Mouse (Mus musculus) regulatory T cell (primary cell): Measurements from ENCODE around the gene Pstk.
"Not testable (repeated sequence)": the region's sequence is repeated elsewhere in the genome, so short reads cannot be mapped to it uniquely, and the experiment has no call there.

Experiments
- in situ Hi-C: fragments of 300-600 bp; cut with MboI, MseI; formaldehyde crosslinking; loops from one replicate; pipeline ENCODE4 v1.15.1; 2025; ENCODE audit warnings: high pct_unique_total_duplicates

The Pstk gene

DNA sequence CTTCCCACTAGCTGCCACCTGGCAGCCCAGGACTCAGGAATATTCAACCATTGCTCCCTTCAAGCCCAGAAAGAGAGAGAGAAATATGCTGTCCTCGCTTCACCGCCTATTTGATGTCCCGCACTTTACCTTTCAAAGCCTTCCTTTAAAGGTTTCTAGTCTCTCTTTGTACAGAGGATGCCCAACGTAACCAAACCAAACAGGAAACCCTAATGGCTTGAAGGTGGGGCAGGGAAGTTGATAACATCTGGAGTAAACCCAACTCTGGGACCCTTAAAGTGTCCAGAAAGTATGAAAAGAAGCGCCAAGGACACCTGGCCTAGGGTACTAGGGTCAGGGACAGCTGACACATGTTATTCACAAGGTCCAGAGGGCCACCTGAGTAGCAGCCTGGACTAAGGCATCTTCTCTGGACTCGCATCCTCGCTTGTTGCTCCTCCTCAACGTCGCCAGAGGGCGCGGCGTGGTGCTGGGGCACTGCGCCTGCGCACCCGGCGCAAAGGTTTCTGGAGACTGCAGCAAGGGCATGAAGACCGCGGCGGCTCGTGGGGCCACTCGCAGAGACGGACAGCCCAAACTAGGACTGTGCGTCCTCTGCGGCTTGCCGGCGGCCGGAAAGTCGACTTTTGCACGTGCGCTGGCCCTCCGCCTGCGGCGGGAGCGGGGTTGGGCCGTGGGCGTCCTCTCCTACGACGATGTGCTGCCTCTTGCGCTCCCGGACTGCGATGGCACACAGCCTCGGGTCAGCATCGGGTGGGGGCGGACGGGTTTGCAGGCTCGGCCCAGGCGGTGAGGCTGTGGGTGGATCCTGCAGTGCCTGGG lies at the start of gene Pstk:
TSS of gene Pstk (plus strand) at position 494 of the 822 bp plus-strand sequence.
- in situ Hi-C loops = loop anchor here (5.0 to 25.0 kb wide), 2 partner anchors 36 to 834 kb away; no protein-coding TSS in a partner anchor

DNA sequence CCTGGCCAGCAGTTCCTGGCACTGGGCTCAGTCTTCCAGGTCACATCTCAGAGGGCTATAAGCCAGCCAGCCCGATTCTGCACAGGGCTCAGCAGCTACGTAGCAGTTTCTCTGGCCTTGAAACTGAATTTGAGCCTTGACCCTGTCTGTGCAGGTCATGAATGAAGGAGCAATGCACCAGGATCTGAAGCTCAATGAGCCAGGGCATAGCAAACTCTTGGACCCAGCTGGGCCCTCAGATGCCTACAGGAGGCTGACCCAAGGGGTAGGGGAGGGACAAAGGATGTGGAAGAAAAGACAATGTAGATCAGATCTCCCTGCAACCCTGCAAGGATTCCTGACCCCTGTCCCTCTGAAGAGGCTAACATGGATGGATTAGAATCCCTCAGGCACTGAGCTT lies 48.7 kb upstream of the Pstk start, which contains the start of gene Cuzd1:
TSS of gene Cuzd1 (minus strand) at position 101 of the 400 bp plus-strand sequence.
- in situ Hi-C loops = loop anchor here (10.0 to 25.0 kb wide), 2 partner anchors 565 to 1563 kb away; no protein-coding TSS in a partner anchor

DNA sequence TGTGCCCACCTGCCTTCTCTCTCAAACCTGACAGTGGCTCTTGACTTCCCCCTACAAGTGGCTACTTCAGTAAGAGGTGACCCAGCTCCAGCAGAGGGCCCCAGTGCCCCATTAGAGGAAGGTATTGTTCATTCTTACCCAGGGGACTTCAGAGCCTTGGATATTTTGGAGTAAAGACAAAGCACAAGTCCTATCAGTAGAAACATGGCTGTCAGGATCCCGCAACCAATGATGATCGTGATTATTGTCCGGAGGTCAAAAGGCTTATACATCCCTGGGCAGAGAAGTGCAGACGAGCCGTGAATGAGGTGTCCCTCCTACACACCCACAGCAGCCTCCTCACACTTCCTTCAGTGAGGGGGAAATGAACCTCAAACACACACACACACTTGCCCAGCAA lies 43.9 kb upstream of the Pstk start:
- in situ Hi-C loops = loop anchor here (10.0 kb wide), 1 partner anchor 1558 kb away; no protein-coding TSS in a partner anchor

DNA sequence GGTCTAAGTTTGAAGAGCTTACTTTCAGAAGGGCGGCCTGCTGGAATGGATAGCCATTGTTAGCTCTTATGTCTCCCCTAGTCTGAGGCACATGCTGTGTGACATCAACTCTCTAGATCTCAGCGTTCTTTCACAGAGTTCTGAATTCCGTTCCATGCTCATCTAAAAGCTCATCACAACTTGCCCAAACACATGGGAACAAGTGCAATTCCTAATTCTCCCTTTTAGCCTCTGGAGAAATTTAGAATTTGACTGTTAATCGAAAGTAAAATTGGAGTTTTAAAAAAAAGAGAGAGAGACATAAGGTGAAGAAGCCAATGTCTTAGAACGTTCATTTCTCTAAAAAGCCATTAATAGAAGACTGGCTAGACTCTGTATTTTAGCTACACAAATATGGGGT lies 41.5 kb upstream of the Pstk start, which contains the start of gene Fam24b:
TSS of gene Fam24b (minus strand) at position 101 of the 400 bp plus-strand sequence.
- in situ Hi-C loops = loop anchor here (10.0 kb wide), 1 partner anchor 1555 kb away; no protein-coding TSS in a partner anchor

DNA sequence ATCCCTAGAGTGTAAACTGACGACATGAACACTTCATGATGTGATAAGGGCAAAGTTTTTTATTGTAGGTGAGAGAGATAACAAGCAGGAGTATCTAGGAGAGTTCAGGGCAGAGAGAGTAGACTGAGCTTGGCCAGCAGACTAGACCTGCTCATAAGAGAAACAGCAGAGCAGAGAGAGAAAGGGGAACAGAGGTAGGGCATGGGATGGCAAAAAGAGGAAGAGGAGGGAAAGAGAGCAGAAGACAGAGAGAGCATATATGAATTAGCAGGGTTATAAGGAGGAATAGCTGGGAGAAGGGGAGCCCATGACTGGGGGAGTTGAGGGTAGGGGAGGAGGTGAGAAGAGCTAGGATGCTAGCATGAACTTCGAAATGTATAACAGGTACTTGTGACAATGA lies 39.3 kb upstream of the Pstk start:
- in situ Hi-C loops = no loop called here

DNA sequence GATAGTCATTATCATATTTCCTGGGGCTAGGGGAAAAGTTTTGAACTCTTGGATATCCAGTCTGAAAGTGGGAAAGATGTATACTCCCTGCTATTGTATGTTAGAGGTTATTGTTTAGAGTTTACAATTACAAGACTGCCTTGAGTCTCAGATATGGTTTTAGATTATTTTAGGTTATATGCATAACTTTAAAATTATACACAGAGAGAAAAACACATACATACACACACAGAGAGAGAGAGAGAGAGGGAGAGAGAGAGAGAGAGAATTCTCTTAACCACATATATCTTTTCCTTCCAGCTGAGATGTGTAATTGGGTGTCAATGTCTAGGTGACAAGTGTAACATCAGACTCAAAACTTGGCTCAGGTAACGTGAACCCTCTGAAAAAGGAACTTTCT lies 37.4 kb upstream of the Pstk start, which contains the start of gene Fam24a:
TSS of gene Fam24a (plus strand) at position 301 of the 400 bp plus-strand sequence.
- in situ Hi-C loops = no loop called here

DNA sequence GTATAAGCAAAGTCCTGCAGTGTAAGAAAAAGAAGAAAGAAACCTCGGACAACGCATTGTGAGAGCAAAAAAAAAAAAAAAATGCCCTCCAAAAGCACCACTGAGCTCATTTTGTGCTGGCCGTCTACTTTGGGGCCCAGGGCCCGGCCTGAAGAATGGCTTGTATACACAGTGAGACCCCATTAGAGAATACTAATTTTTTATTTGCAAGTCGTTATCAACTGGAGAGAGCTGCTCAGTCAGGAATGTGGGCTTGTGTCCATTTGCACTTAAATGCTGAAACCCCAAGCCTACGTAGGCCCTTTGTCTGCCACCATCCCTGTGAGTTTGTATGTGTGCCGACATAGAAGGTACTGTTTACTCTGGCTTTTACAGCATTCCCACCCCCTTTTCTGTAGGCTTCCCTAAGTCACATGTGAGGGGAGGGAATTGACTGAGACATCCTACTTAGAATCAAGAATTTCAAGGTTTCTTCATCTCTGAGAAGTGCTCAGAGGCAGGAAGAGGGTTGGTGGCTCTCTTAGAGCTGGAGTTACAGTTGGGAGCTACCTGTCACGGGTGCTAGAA lies 33.4 kb upstream of the Pstk start:
- in situ Hi-C loops = no loop called here

DNA sequence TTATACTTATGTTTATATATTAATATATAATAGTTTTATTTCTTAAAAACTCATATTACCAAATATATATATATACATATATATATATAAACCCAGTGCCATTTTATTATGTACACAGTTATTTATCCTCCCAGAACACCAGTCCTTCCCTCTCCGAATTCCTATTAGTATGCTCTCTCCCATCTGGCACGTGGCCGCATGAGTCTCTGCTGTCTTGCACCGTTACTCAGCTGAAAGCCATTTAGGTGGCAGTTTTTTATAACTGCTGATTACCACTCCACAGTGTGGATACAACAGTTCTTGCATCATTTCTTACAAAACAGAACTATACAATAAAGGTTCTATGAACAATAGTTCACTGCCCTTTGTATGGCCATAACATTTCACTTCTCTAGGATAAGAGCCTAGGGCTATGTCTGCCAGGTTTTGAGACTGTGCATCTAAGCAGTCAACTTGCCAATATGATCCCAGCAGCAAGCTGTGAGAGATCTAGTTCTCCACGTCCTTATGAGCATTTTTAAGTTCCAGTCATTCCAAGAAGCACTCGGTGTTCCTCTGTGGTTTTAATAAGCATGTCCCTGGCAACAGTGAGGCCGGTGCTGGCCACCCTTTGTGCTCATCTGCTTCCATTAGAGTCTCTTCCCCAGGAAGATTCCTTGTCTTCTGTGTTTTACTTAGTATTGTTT lies 24.9 kb upstream of the Pstk start:
- in situ Hi-C loops = no loop called here

DNA sequence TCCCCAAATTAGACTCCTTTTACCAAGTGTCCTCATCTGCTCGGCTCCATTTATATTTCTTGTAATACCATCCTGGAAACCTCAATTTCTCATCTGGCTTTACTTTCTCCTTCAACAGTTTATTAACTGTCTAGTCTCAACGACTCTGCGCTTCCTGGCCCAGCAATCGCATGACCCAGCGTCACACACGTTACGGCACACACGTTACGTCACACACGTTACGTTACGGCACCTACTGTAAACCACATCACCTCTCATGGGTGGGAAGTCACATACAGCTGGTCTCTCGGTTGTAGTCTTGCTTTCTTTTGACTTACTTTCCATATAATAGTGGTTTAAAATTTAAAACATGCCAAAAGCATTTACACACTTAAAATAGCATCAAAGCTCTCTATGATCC lies 14.8 kb upstream of the Pstk start:
- in situ Hi-C loops = loop anchor here (5.0 to 25.0 kb wide), 2 partner anchors 206 to 819 kb away; partner anchors contain the start of gene Bub3

DNA sequence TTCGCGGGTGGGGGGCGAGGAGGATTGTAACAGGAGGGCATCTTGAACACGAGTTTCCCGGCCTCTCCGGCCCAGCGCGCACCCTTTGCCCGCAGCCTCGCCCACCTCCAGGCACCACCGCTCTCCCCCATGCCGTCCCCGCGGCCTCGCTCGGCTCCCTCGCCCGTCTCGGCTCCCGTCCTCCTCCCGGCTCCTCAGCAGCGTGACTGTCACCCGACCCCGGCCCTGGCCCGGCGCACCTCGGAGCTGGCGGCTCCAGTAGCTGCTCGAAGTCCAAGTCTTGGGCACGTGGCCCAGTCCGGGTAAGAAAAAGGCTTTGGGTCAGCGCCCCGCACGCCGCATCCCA lies 8.7 kb upstream of the Pstk start:
- in situ Hi-C loops = loop anchor here (25.0 kb wide), 1 partner anchor 825 kb away; no protein-coding TSS in a partner anchor

DNA sequence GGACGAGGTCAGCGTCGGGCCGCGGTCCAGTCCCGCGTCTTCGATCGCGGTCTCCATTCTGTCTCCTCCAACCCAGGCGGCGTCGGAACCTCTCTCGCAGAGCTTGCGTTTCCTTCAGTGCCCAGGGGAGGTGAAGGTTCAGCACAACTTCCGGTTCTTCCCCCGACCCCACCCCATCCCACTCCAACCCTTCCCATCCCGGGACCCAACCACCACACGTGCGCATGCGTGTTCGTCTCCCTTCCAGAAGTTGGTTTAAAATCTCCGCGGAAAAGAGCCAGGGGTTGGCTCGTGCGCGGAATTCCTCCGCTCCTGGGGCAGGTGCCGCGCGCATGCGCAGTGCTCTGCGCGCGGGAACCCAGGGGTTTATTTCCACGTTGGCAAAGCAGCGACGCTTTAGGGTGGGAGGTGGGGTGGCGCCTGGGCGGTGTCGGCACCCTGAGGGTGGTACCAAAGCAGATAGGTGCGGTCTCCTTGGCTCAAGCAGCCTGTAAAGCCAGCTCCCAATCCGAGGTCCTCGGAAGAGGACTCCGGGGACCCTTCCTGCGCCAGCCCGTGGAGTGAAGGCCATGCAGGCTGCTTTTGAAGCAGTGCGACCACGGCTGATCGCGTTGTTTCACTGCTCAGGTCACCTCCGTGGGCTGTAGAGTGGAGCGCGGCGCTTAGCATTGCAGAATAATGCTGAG lies 8.2 kb upstream of the Pstk start, which contains the start of gene 2310057M21Rik:
TSS of gene 2310057M21Rik (minus strand) at position 145 of the 686 bp plus-strand sequence.
- in situ Hi-C loops = loop anchor here (25.0 kb wide), 1 partner anchor 825 kb away; no protein-coding TSS in a partner anchor

DNA sequence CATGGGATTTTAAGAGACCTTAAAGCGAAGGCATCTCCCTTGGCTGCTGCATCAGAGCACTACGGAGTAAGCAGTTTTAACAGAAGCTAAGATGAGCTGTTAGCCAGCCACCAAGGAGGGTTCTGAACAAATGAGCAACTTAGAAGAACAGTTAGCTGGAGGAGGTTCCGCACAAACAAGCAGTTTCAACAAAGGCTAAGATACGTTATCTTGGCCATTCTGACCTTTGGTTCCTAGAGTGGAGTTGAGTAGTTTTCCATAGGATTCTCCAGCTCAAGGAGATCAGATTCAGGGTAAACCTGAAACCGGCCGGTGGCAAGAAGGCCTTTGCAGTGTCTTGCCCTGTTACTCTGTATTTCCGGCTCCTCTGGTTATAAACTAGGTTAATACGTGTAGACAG lies 6.8 kb upstream of the Pstk start:
- in situ Hi-C loops = loop anchor here (25.0 kb wide), 1 partner anchor 827 kb away; no protein-coding TSS in a partner anchor

DNA sequence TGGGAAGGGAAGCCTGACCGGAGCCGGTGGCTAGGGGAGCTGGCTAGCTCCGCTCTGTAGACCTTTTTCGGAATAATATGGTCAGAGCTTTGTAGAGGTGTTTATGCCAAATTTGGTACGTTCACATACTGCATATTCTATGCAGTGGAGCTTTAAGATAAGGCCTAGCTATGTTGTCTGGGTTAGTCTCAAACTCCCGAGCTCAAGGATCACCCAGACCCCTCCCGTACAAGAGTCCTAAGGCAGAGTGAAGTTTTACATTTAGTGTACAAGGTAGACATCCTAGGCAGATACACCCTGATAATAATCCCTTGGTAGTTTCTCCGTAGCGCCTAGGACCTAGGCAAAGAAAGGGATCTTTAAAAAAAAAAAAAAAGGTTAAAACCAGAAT lies 524 bp downstream of the Pstk start:
- in situ Hi-C loops = loop anchor here (5.0 to 25.0 kb wide), 2 partner anchors 36 to 834 kb away; no protein-coding TSS in a partner anchor

DNA sequence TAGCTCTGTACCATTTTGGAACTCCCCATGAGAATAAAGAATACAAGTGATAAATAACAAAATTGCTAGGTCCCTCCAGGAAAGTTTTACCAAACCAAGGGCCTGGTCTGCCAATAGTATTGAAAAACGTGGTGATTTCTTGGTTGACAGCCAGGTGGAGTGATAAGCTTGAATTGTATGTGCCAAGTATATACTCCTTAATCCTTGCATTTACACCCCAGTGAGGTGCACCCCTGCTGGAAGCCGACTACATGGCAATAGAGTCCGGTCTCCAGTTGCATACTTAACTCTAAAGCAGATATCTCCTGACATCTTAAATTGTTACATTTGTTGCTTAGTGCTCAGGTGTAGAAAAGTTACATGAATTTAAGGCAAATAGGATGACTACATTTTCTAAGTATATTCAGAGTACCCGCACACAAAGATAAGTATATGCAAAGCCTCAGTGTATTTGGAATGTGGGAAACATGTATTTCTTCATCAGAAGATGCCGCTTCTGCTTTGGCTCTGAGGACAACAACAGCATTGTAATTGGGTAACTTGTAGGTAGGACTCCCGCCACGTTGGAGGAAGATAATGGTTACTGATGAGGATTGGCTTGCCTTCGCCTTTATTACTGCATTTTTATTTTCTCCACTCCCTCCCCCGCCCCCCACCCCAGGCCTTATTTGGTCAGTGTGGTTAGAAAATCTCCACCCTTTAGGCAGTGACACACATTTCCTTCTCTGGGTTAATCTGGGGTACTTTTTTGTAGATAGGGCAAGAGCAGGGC lies 1.1 kb downstream of the Pstk start:
- in situ Hi-C loops = loop anchor here (5.0 to 25.0 kb wide), 2 partner anchors 35 to 835 kb away; no protein-coding TSS in a partner anchor

DNA sequence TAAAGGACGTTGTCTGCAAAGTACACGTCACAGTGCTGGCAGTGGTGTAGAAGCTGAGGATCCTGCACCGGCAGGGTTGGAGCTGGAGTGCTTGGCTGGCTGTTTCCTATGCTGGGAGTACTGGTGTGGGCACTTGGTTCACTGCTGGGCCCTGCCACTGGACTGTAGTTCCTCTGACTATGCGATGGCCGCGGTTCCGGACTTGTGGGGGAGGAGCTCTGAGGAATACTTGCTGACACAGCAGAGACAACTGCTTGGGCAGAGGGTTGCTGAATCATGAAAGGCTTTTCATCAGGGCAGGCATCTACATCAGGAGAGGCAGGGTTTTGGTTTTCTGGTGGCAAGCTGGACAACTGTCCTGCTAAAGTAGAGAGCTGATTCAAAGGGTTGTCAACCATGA lies 20.8 kb downstream of the Pstk start:
- in situ Hi-C loops = not testable (repeated sequence)

DNA sequence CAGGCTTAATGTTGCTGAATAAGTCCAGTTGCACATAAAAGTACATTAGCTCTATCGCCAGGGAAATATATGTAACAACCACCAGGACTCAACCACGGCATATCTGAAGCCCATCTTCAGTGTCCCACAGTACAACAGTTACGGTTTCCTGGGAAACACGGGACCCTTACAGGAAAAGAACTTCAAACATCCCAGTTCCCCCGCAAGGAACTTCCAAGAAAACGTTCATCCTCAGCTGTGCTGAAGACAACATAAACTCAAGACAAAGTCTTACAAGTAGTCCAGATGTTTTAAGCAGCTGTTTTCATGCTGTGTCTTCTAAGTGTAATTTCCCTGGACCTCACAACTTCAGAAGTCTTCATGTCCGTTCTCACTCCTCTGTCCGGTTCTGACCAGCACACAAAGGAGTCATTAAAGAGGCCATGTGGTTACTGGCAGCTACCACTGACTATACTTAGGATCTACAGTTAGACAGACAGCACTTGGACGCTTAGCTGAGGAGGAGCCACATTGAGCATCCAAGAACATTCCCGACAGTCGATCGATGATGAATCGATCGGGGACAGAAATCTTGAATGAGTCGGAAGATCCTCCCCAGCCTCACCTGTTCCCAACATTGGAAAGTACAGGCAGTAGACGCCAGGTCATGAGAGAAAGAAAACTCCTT lies 38.5 kb downstream of the Pstk start:
- in situ Hi-C loops = loop anchor here (5.0 to 10.0 kb wide), 3 partner anchors 37 to 1165 kb away; partner anchors contain the start of genes Bub3, Oat and Pstk

DNA sequence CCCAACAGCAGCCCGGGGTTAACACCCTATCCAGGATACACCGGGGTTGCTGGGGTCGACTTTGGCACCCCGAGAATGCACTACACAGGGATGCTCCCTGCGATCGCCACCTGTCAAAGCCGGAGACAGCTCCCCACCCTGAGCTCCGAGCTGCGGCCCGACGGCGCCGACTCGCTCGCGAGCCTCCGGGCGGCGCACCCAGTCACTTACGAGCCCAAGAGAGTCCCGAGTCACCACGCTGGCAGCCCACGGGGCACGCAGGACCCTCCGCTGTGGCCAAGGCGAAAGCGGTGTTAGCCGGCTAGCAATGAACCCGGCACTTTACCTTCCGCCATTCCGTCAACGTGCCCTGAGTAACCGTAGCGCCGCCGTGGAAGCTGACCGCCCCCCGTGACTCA lies 39.0 kb downstream of the Pstk start:
- in situ Hi-C loops = loop anchor here (5.0 to 10.0 kb wide), 3 partner anchors 38 to 1165 kb away; partner anchors contain the start of genes Bub3, Oat and Pstk

DNA sequence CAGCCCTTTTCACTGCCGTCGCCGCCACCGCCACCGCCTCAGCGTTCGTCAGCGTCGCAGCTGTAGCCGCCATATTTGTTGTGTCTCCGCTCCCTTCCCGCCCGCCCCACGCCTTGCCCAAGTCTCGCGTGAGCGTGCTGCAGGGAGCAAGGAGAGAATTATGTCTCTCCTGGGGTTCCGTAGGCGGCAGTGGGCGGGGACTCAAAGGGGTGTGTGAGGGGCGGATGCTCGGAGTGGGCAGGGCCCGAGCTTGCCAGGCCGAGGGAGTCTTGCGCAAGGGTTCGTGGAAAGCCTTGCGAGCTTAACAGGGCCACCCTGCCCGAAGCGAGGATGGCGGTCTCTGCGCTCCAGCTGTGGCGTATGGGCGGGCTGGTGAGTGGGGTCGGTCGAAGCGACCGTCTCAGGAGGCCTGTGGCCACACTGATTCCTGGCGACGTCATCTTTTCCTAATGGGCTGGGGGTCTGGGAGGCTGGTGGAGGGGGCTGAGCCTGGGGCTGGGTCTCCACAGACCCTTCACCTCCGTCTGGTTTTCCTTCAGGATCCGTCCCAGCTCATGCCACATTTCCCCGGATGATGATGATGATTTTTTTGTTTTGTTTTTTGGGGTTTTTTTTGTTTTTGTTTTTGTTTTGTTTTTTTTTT lies 39.6 kb downstream of the Pstk start, which contains the start of the genes Ikzf5 and Acadsb:
TSS of gene Ikzf5 (minus strand) at position 106 of the 643 bp plus-strand sequence.
TSS of gene Acadsb (plus strand) at position 186 of the 643 bp plus-strand sequence.
- in situ Hi-C loops = no loop called here
